In the genomic region with DNA sequence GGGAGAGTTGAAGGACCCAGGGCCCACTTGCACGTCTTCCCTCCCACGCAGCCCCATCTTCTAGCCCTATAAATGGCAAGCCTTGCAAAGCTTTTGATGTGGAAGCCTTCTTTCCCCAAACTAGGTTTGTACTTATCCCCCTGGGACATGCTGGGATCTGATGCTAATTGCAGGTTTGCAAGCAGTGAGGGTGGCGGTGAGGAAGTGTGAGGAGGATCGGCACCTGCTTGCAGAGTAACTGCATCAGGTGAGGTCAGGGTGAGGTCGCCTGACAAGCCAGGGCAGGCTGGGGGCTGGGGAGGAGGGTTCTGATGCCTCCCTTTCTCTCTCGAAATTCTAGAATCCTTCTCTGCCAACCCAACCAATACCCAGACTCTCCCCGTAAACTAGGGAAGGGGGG, we compare ENCODE assay signal across 29 mouse cellular contexts. TPM values are rescaled to one million over a fixed set of nuclear protein-coding genes. Genes with fewer than 3 reads are reported as not detected.
"Had no signal": no experiment of that assay in that cellular context is flagged by ENCODE, and none has a peak within 500 bp of the region (broad histone marks: within the 10 kb centered on the region; RNA-seq: fewer than 3 reads in every experiment).

No protein-coding gene starts in this region.

- H3K4me1 ChIP-seq: kidney, embryonic 15.5 days; liver, embryonic 12.5 days; liver, embryonic 15.5 days; lung, embryonic 15.5 days; midbrain, embryonic 15.5 days; neural tube, embryonic 12.5 days; neural tube, embryonic 15.5 days had no signal

- H3K9me3 ChIP-seq: kidney, embryonic 15.5 days; liver, embryonic 12.5 days; liver, embryonic 15.5 days; lung, embryonic 15.5 days; midbrain, embryonic 15.5 days; neural tube, embryonic 12.5 days; neural tube, embryonic 15.5 days had no signal

- H3K27me3 ChIP-seq: liver, embryonic 15.5 days; lung, embryonic 15.5 days; midbrain, embryonic 15.5 days had no signal

- ATAC-seq: liver, embryonic 12.5 days; midbrain, embryonic 15.5 days had no signal

- H3K4me3 ChIP-seq: kidney, embryonic 15.5 days; left cerebral cortex, adult 2 months; liver, embryonic 12.5 days; liver, embryonic 15.5 days; lung, embryonic 15.5 days; midbrain, embryonic 15.5 days; neural tube, embryonic 12.5 days; neural tube, embryonic 15.5 days had no signal

- H3K27ac ChIP-seq: kidney, embryonic 15.5 days; left cerebral cortex, adult 2 months; liver, embryonic 12.5 days; liver, embryonic 15.5 days; lung, embryonic 15.5 days; midbrain, embryonic 15.5 days; neural tube, embryonic 12.5 days; neural tube, embryonic 15.5 days; stomach, postnatal 0 days had no signal

- H3K4me2 ChIP-seq: kidney, embryonic 15.5 days; liver, embryonic 12.5 days; liver, embryonic 15.5 days; lung, embryonic 15.5 days; midbrain, embryonic 11.5 days; midbrain, embryonic 15.5 days; neural tube, embryonic 12.5 days; neural tube, embryonic 15.5 days had no signal

- H3K9ac ChIP-seq: kidney, embryonic 15.5 days; liver, embryonic 12.5 days; liver, embryonic 15.5 days; lung, embryonic 15.5 days; midbrain, embryonic 15.5 days; neural tube, embryonic 12.5 days; neural tube, embryonic 15.5 days had no signal

- DNase-seq: kidney, adult 11 months; kidney, adult 8-10 months; kidney, postnatal 10 days; kidney, postnatal 36 days; layer of hippocampus, postnatal 36 days; left cerebral cortex, postnatal 4 days; liver; lung, adult 18-20 months; lung, postnatal 14 days; lung, postnatal 4 days; right cerebral cortex, adult 18-20 months; right cerebral cortex, postnatal 14 days; right cerebral cortex, postnatal 4 days; thymus, adult 2 months; thymus, postnatal 14 days; thymus, postnatal 4 days had no signal

- H3K36me3 ChIP-seq: kidney, embryonic 15.5 days; liver, embryonic 12.5 days; liver, embryonic 15.5 days; lung, embryonic 15.5 days; midbrain, embryonic 15.5 days; neural tube, embryonic 12.5 days; neural tube, embryonic 15.5 days had no signal

RNA-seq across cellular contexts. Expression of gene Gpr132, which starts 17.4 kb away (rescaled TPM):
- total RNA-seq: layer of hippocampus, adult 8-10 months; layer of hippocampus, postnatal 10 days; layer of hippocampus, postnatal 36 days; left cerebral cortex, postnatal 10 days; left cerebral cortex, postnatal 4 days had no signal
- polyA plus RNA-seq: midbrain, embryonic 11.5 days; neural tube, embryonic 12.5 days had no signal
